Mouse (Mus musculus) heart, embryonic 13.5 days (tissue): ENCODE results near the gene Sprr2j-ps. TPM values are rescaled to one million over a fixed set of nuclear protein-coding genes. Genes with fewer than 3 reads are reported as not detected.

Experiments
- ATAC-seq: fragments of 200-750 bp; cut with Nextera tagmentation; 2 replicates; pipeline ENCODE4 v1.8.0; 2017; ENCODE audit warnings: moderate TSS enrichment; ENCODE audit not compliant: insufficient number of reproducible peaks, low FRiP score, low TSS enrichment; ENCODE audit errors: extremely low read depth
- H3K27ac ChIP-seq: fragments of 300-500 bp; sonication (generic); replicated peaks from 2 replicates; pipeline ENCODE4 v1.5.1; 2015; ENCODE audit warnings: moderate library complexity, mild to moderate bottlenecking, inconsistent platforms
- H3K27me3 ChIP-seq: fragments of 300-500 bp; sonication (generic); replicated peaks from 2 replicates; pipeline ENCODE4 v1.6.1; 2015; ENCODE audit warnings: mild to moderate bottlenecking, inconsistent platforms
- H3K36me3 ChIP-seq: fragments of 300-500 bp; sonication (generic); 2 replicates; pipeline ENCODE4 v1.6.1; 2015; ENCODE audit warnings: mild to moderate bottlenecking, inconsistent platforms
- H3K4me1 ChIP-seq: fragments of 300-500 bp; sonication (generic); 2 replicates; pipeline ENCODE4 v1.6.1; 2015; ENCODE audit warnings: inconsistent platforms
- H3K4me2 ChIP-seq: fragments of 300-500 bp; sonication (generic); 2 replicates; pipeline ENCODE4 v1.6.1; 2015; ENCODE audit warnings: inconsistent platforms, mild to moderate bottlenecking, moderate library complexity
- H3K4me3 ChIP-seq: fragments of 300-500 bp; sonication (generic); 2 replicates; pipeline ENCODE4 v1.5.1; 2015; ENCODE audit warnings: moderate library complexity, mild to moderate bottlenecking, inconsistent platforms
- H3K9ac ChIP-seq: fragments of 300-500 bp; sonication (generic); 2 replicates; pipeline ENCODE4 v1.6.1; 2015; ENCODE audit warnings: inconsistent platforms, mild to moderate bottlenecking, moderate library complexity
- H3K9me3 ChIP-seq: fragments of 300-500 bp; sonication (generic); 2 replicates; pipeline ENCODE4 v1.6.1; 2016; ENCODE audit warnings: inconsistent platforms
- WGBS: fragments of 180-500 bp; shearing (Covaris S2); methylation state at CpG from one replicate; pipeline ENCODE4 v1.1.7; 2015; ENCODE audit warnings: mixed read lengths; 5-methylcytosine and 5-hydroxymethylcytosine counted together
- polyA plus RNA-seq: library from polyadenylated mRNA; unstranded; fragments of >200 nt; fragmentation: Nextera tagmentation; extraction: Ambion mirVana; gene quantifications from 2 replicates; pipeline ENCODE4 v1.2.1, GENCODE M21; 2015

Sprr2j-ps gene
- not detected in 2 replicates for polyA plus RNA-seq

GRCm38 (mm10) chr3:92417782-92418181 lies at the start of gene Sprr2j-ps:
Gene Sprr2j-ps (plus strand): TSS chr3:92418082.
- Histone ChIP-seq H3K4me3 (no peak within 1 kb of the TSS), H3K36me3 (no peaks in the 10 kb centered on the region), H3K4me2 (no peak within 1 kb of the TSS), H3K27me3 (no peaks in the 10 kb centered on the region), H3K9ac (no peak within 1 kb of the TSS), H3K9me3 (no peaks in the 10 kb centered on the region), H3K27ac (no peak within 1 kb of the TSS), H3K4me1 (no peaks in the 10 kb centered on the region)
- 82% methylated on average over 2 of the region's 2 CpGs for WGBS
- ATAC-seq = no peak

GRCm38 (mm10) chr3:92373613-92374012 lies 44.3 kb upstream of the Sprr2j-ps start:
- Histone ChIP-seq H3K4me2 (no peak overlapping the region), H3K36me3 (no peaks in the 10 kb centered on the region), H3K27me3 (no peaks in the 10 kb centered on the region), H3K4me1 (no peaks in the 10 kb centered on the region), H3K9ac (no peak overlapping the region), H3K27ac (no peak overlapping the region), H3K9me3 (no peaks in the 10 kb centered on the region), H3K4me3 (no peak overlapping the region)
- WGBS = 69% methylated on average over 2 of the region's 2 CpGs
- no peak for ATAC-seq

GRCm38 (mm10) chr3:92385385-92385784 lies 32.5 kb upstream of the Sprr2j-ps start, which contains the start of gene Sprr2h:
Gene Sprr2h (plus strand): TSS chr3:92385685.
- Histone ChIP-seq H3K36me3 (no peaks in the 10 kb centered on the region), H3K9ac (no peak within 1 kb of the TSS), H3K4me2 (no peak within 1 kb of the TSS), H3K9me3 (no peaks in the 10 kb centered on the region), H3K27me3 (no peaks in the 10 kb centered on the region), H3K27ac (no peak within 1 kb of the TSS), H3K4me1 (no peaks in the 10 kb centered on the region), H3K4me3 (no peak within 1 kb of the TSS)
- WGBS = 64% methylated on average over 1 of the region's 1 CpGs
- no peak for ATAC-seq

- H3K9me3 ChIP-seq = no peaks in the 10 kb centered on the region
- H3K9ac ChIP-seq = no peak overlapping the region
- no peak overlapping the region for H3K4me2 ChIP-seq
- H3K36me3 ChIP-seq = no peaks in the 10 kb centered on the region
- no peaks in the 10 kb centered on the region for H3K4me1 ChIP-seq
- H3K27ac ChIP-seq = no peak overlapping the region
- ATAC-seq = no peak
- WGBS = 49% methylated on average over 1 of the region's 1 CpGs
- H3K27me3 ChIP-seq = no peaks in the 10 kb centered on the region
- H3K4me3 ChIP-seq = no peak overlapping the region
Observed at GRCm38 (mm10) chr3:92394301-92394700, 23.6 kb upstream of the Sprr2j-ps start.

- Histone ChIP-seq H3K36me3 (no peaks in the 10 kb centered on the region), H3K27ac (no peak within 1 kb of the TSS), H3K4me3 (no peak within 1 kb of the TSS), H3K4me1 (no peaks in the 10 kb centered on the region), H3K27me3 (no peaks in the 10 kb centered on the region), H3K9ac (no peak within 1 kb of the TSS), H3K9me3 (no peaks in the 10 kb centered on the region), H3K4me2 (no peak within 1 kb of the TSS)
- ATAC-seq = no peak
- WGBS = 75% methylated on average over 2 of the region's 2 CpGs
Observed at GRCm38 (mm10) chr3:92407691-92408090, 10.2 kb upstream of the Sprr2j-ps start, which contains the start of gene Sprr2i. Gene Sprr2i (plus strand): TSS chr3:92407991.

GRCm38 (mm10) chr3:92429323-92429722 lies 11.4 kb downstream of the Sprr2j-ps start, which contains the start of gene Gm9774:
Gene Gm9774 (minus strand): TSS chr3:92429423.
- Histone ChIP-seq H3K27ac (no peak within 1 kb of the TSS), H3K4me1 (no peaks in the 10 kb centered on the region), H3K4me2 (no peak within 1 kb of the TSS), H3K9me3 (no peaks in the 10 kb centered on the region), H3K36me3 (no peaks in the 10 kb centered on the region), H3K27me3 (no peaks in the 10 kb centered on the region), H3K4me3 (no peak within 1 kb of the TSS), H3K9ac (no peak within 1 kb of the TSS)
- no peak for ATAC-seq
- 87% methylated on average over 6 of the region's 6 CpGs for WGBS

GRCm38 (mm10) chr3:92432282-92432681 lies 14.4 kb downstream of the Sprr2j-ps start, which contains the start of gene Sprr2k:
Gene Sprr2k (plus strand): TSS chr3:92432582.
- H3K4me3 ChIP-seq = no peak within 1 kb of the TSS
- 75% methylated on average over 2 of the region's 2 CpGs for WGBS
- no peak within 1 kb of the TSS for H3K27ac ChIP-seq
- H3K27me3 ChIP-seq = no peaks in the 10 kb centered on the region
- H3K4me2 ChIP-seq = no peak within 1 kb of the TSS
- H3K4me1 ChIP-seq = no peaks in the 10 kb centered on the region
- no peak for ATAC-seq
- no peaks in the 10 kb centered on the region for H3K36me3 ChIP-seq
- no peaks in the 10 kb centered on the region for H3K9me3 ChIP-seq
- H3K9ac ChIP-seq = no peak within 1 kb of the TSS

GRCm38 (mm10) chr3:92438689-92439088 lies 20.8 kb downstream of the Sprr2j-ps start, which contains the start of gene Sprr1b:
Gene Sprr1b (minus strand): TSS chr3:92438789.
- Histone ChIP-seq H3K36me3 (no peaks in the 10 kb centered on the region), H3K9ac (no peak within 1 kb of the TSS), H3K9me3 (no peaks in the 10 kb centered on the region), H3K27me3 (no peaks in the 10 kb centered on the region), H3K4me2 (no peak within 1 kb of the TSS), H3K27ac (no peak within 1 kb of the TSS), H3K4me1 (no peaks in the 10 kb centered on the region), H3K4me3 (no peak within 1 kb of the TSS)
- no peak for ATAC-seq
- WGBS = 79% methylated on average over 3 of the region's 3 CpGs

GRCm38 (mm10) chr3:92440177-92440576 lies 22.3 kb downstream of the Sprr2j-ps start:
- H3K4me3 ChIP-seq = no peak overlapping the region
- 78% methylated on average over 3 of the region's 3 CpGs for WGBS

GRCm38 (mm10) chr3:92455151-92455550 lies 37.3 kb downstream of the Sprr2j-ps start:
- H3K9me3 ChIP-seq = no peaks in the 10 kb centered on the region
- no peaks in the 10 kb centered on the region for H3K27me3 ChIP-seq
- no peak overlapping the region for H3K4me2 ChIP-seq
- no peak overlapping the region for H3K27ac ChIP-seq
- no peak for ATAC-seq
- 52% methylated on average over 5 of the region's 5 CpGs for WGBS
- H3K4me3 ChIP-seq = no peak overlapping the region
- no peaks in the 10 kb centered on the region for H3K4me1 ChIP-seq
- H3K9ac ChIP-seq = no peak overlapping the region
- H3K36me3 ChIP-seq = no peaks in the 10 kb centered on the region

More at GRCm38 (mm10) chr3:92440177-92440576, 22.3 kb downstream of the Sprr2j-ps start:
- Histone ChIP-seq H3K27ac (no peak overlapping the region), H3K36me3 (no peaks in the 10 kb centered on the region), H3K9ac (no peak overlapping the region), H3K4me1 (no peaks in the 10 kb centered on the region), H3K4me2 (no peak overlapping the region), H3K27me3 (no peaks in the 10 kb centered on the region), H3K9me3 (no peaks in the 10 kb centered on the region)
- no peak for ATAC-seq

GRCm38 (mm10) chr3:92458620-92459019 lies 40.7 kb downstream of the Sprr2j-ps start, which contains the start of gene Sprr3:
Gene Sprr3 (minus strand): TSS chr3:92458720.
- no peak within 1 kb of the TSS for H3K4me2 ChIP-seq
- no peaks in the 10 kb centered on the region for H3K4me1 ChIP-seq
- no peaks in the 10 kb centered on the region for H3K36me3 ChIP-seq
- no peaks in the 10 kb centered on the region for H3K27me3 ChIP-seq
- no peak for ATAC-seq
- no peak within 1 kb of the TSS for H3K4me3 ChIP-seq
- H3K9ac ChIP-seq = no peak within 1 kb of the TSS
- H3K9me3 ChIP-seq = no peaks in the 10 kb centered on the region
- WGBS = 56% methylated on average over 2 of the region's 2 CpGs
- no peak within 1 kb of the TSS for H3K27ac ChIP-seq

GRCm38 (mm10) chr3:92466576-92466975 lies 48.7 kb downstream of the Sprr2j-ps start:
- H3K9me3 ChIP-seq = no peaks in the 10 kb centered on the region
- ATAC-seq = no peak
- H3K27ac ChIP-seq = no peak overlapping the region
- H3K4me1 ChIP-seq = no peaks in the 10 kb centered on the region
- H3K36me3 ChIP-seq = no peaks in the 10 kb centered on the region
- WGBS = 63% methylated on average over 1 of the region's 1 CpGs
- H3K4me2 ChIP-seq = no peak overlapping the region
- H3K4me3 ChIP-seq = no peak overlapping the region
- H3K9ac ChIP-seq = no peak overlapping the region
- H3K27me3 ChIP-seq = no peaks in the 10 kb centered on the region
